8 mouse cellular contexts compared by ENCODE assay signal in the genomic region with DNA sequence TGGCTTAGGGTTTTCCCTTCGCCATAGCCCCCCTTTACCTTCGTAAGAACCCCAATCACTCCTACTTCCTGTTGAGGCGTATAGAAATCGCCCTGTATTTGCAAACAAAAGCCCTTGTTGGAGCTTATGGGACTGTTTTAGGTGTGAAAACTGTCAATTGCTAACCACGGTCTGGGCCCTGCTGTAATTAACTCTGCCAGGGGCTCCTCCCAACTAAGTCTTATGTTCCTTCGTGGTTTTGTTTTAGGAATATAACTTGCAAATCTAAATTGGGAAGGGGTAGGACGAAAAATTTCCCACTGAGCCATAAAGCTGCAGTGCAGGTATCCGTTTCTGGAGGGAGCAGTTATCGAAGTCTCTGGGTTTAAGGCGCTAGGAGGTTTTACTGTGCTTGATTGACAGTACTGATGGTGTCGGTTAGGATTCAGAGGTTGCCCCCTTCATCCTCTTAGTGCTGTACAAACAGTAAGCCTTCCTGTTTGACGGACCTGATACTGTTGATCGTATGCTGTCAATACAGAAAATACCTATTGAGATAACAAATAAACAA. TPM values are rescaled to one million over a fixed set of nuclear protein-coding genes. Genes with fewer than 3 reads are reported as not detected.
A peak's percentile ranks its signal among the peaks of the same experiment; 100 is the strongest.
DNase-seq lines count a peak whose midpoint lies in the region; ATAC-seq and TF ChIP-seq lines count a peak whose summit lies in the region.

No protein-coding gene starts in this region.

- H3K27ac ChIP-seq in thymus, adult 2 months (ENCODE audit: control insufficient read depth, insufficient read depth, low read length) = peak overlapping the region; percentile 85
- H3K27ac ChIP-seq in hindbrain, embryonic 16.5 days (ENCODE audit: low read depth, low read length) = peak overlapping the region; percentile 99
- H3K27ac ChIP-seq in midbrain, embryonic 13.5 days = peak overlapping the region; percentile 99

- H3K36me3 ChIP-seq in thymus, adult 2 months (ENCODE audit: control insufficient read depth, insufficient read depth, low read length) = peaks cover 37% of the 10 kb centered on the region
- peaks cover 16% of the 10 kb centered on the region for H3K36me3 ChIP-seq in hindbrain, embryonic 16.5 days (ENCODE audit: control insufficient read depth, insufficient read depth, low read length)
- H3K36me3 ChIP-seq in midbrain, embryonic 13.5 days = peaks cover 30% of the 10 kb centered on the region

- peak overlapping the region; percentile 63 for H3K4me2 ChIP-seq in hindbrain, embryonic 16.5 days (ENCODE audit: low read length)
- peak overlapping the region; percentile 97 for H3K4me2 ChIP-seq in midbrain, embryonic 13.5 days (replicated peaks)

- H3K9ac ChIP-seq in hindbrain, embryonic 16.5 days (ENCODE audit: low read depth, low read length) = peak overlapping the region; percentile 99
- peak overlapping the region; percentile 98 for H3K9ac ChIP-seq in midbrain, embryonic 13.5 days (replicated peaks)

- WGBS in thymus, adult 2 months = under 1% methylated on average over 13 of the region's 13 CpGs
- under 1% methylated on average over 13 of the region's 13 CpGs for WGBS in hindbrain, embryonic 16.5 days
- under 1% methylated on average over 13 of the region's 13 CpGs for WGBS in midbrain, embryonic 13.5 days

- H3K27me3 ChIP-seq in thymus, adult 2 months (ENCODE audit: control insufficient read depth, insufficient read depth, low read length) = no peaks in the 10 kb centered on the region
- no peaks in the 10 kb centered on the region for H3K27me3 ChIP-seq in hindbrain, embryonic 16.5 days (replicated peaks; ENCODE audit: control insufficient read depth, insufficient read depth, low read length)
- no peaks in the 10 kb centered on the region for H3K27me3 ChIP-seq in midbrain, embryonic 13.5 days

- peak overlapping the region; percentile 82 for H3K4me3 ChIP-seq in thymus, adult 2 months (ENCODE audit: control insufficient read depth, insufficient read depth, low read length)
- peak overlapping the region; percentile 85 for H3K4me3 ChIP-seq in hindbrain, embryonic 16.5 days (ENCODE audit: low read length)
- H3K4me3 ChIP-seq in midbrain, embryonic 13.5 days (replicated peaks) = peak overlapping the region; percentile 81

- TF ChIP-seq POLR2A in thymus, adult 2 months (IDR thresholded peaks at IDR 0.05; ENCODE audit: control insufficient read depth, extremely low read depth, insufficient read depth, low read length, poor library complexity) = no peak

- no peak for TF ChIP-seq CTCF in thymus, adult 2 months (IDR thresholded peaks at IDR 0.05; ENCODE audit: borderline replicate concordance, control insufficient read depth, extremely low read depth, insufficient read depth, low read length, poor library complexity)

- ATAC-seq in hindbrain, embryonic 16.5 days = no peak
- 0 out of 2 replicates have a peak, but pooled peaks have one; percentile 14 for ATAC-seq in midbrain, embryonic 13.5 days

- H3K9me3 ChIP-seq in hindbrain, embryonic 16.5 days (ENCODE audit: control insufficient read depth, low read length) = no peaks in the 10 kb centered on the region
- no peaks in the 10 kb centered on the region for H3K9me3 ChIP-seq in midbrain, embryonic 13.5 days

- peak; percentile 29 for DNase-seq in thymus, adult 2 months
- no peak for DNase-seq in thymus, adult 18-20 months
- peak; percentile 73 for DNase-seq in embryo, embryonic 10.5 days (ENCODE audit: low spot score)
- no peak for DNase-seq in right cerebral cortex, adult 2 months (ENCODE audit: low spot score in 2 of 2)
- no peak for DNase-seq in cerebellum, postnatal 4 days (ENCODE audit: low spot score in 2 of 2)
- no peak for DNase-seq in cerebellum, adult 8-10 months

- H3K4me1 ChIP-seq in thymus, adult 2 months (replicated peaks; ENCODE audit: control insufficient read depth, insufficient read depth, low read length) = peaks cover 14% of the 10 kb centered on the region
- peaks cover 29% of the 10 kb centered on the region for H3K4me1 ChIP-seq in hindbrain, embryonic 16.5 days (ENCODE audit: control insufficient read depth, insufficient read depth, low read depth, low read length)
- H3K4me1 ChIP-seq in midbrain, embryonic 13.5 days (replicated peaks) = peaks cover 42% of the 10 kb centered on the region

RNA-seq across cellular contexts. Expression of a gene that starts 1.0 kb away (rescaled TPM):
- 29.2 and 35.6 TPM in 2 replicates for polyA plus RNA-seq in thymus, adult 2 months (2012; rRNA removed)
- polyA plus RNA-seq in hindbrain, embryonic 16.5 days (2015; fragmentation: Nextera tagmentation; extraction: Ambion mirVana) = 12.5 and 14.6 TPM in 2 replicates
- polyA plus RNA-seq in midbrain, embryonic 13.5 days (2015; fragmentation: Nextera tagmentation; extraction: Ambion mirVana) = 27.5 and 28.1 TPM in 2 replicates

RNA-seq across cellular contexts. Expression of a gene that starts 44.0 kb away (rescaled TPM):
- 7.7 and 9.9 TPM in 2 replicates for polyA plus RNA-seq in thymus, adult 2 months (2012; rRNA removed)
- not detected in 2 replicates for polyA plus RNA-seq in hindbrain, embryonic 16.5 days (2015; fragmentation: Nextera tagmentation; extraction: Ambion mirVana)
- not detected in 2 replicates for polyA plus RNA-seq in midbrain, embryonic 13.5 days (2015; fragmentation: Nextera tagmentation; extraction: Ambion mirVana)

Comparison
In these comparisons a context has a peak if more than half of its experiments do, and no peak if none do; other contexts are left out.
1. DNase-seq: peak in thymus, adult 2 months (single experiment) and embryo, embryonic 10.5 days (single experiment); none in thymus, adult 18-20 months (0 of 2), right cerebral cortex, adult 2 months (0 of 2), cerebellum, postnatal 4 days (0 of 2) and cerebellum, adult 8-10 months (single experiment).
2. Peak in every context shown above with its lines, with median percentiles within 50 percentile points of each other: H3K27ac ChIP-seq and H3K4me3 ChIP-seq.